Mouse (Mus musculus): Measurements from ENCODE around the gene Trim38.

DNA sequence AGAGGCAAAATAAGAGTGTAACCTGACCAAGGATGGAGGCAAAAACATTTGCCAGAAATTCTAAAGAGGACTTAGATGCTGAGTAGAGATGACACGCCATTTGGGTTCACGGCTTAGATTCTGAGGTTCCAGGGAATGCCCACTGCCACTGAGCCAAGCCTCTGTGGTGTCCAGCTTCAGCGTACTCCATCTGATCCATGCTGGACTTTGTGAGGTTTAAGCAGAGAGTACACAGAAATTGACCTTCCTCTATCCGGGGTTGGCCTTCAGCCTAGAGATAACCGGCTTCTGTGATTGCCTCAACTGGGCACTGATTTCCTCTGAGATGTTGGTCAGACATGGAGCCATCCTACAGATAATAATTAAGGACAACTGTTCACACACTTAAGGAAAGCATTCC, 66.9 kb downstream of the Trim38 start:
- TF ChIP-seq CEBPB (IDR thresholded peaks at IDR 0.05; ENCODE audit: insufficient read depth, poor library complexity, severe bottlenecking) (no peak), MAX (IDR thresholded peaks at IDR 0.05; ENCODE audit: low read depth) (no peak), POLR2A (IDR thresholded peaks at IDR 0.05; ENCODE audit: insufficient read length, low read depth) (no peak), TCF12 (IDR thresholded peaks at IDR 0.05; ENCODE audit: insufficient read depth, poor library complexity, severe bottlenecking) (no peak)

Data from myocyte (in vitro differentiated cells).